Mouse (Mus musculus) R1 (cell line): ENCODE measurements at regions not wholly inside any gene's neighbourhood (a gene's known extent, or its start where the extent isn't known, plus 50 kb on each side); places are given as distances from the start of the nearest gene placed in this dataset.

Experiments
- DNase-seq: peaks from one replicate; pipeline ENCODE4 v3.0.0-alpha.2; 2018; ENCODE audit warnings: low read depth, low spot score

- DNase-seq, result no peak
These were observed 115.4 kb upstream of the Prmt6 start for GRCm38 (mm10) chr3:110366151-110366550.

- peak; percentile 20 for DNase-seq
These were observed 111.1 kb upstream of the Prmt6 start for GRCm38 (mm10) chr3:110361900-110362299.

- no peak for DNase-seq
These were observed 106.2 kb upstream of the Prmt6 start for GRCm38 (mm10) chr3:110356822-110357594.

DNA sequence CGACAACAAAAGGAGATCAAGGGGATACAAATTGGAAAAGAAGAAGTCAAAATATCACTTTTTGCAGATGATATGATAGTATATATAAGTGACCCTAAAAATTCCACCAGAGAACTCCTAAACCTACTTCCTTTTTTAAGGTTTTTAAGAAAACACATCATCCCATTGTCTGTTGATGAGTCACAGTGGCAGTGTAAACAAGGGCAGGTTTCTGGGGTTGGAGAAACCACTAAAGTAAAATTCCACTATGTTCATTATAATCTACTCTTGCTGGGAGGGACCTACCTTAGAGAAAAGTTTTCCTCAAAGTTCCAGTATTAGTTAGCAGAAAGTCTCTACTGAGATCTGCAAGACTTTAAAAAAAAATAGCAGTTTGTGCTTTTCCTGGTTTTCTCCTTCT is 102.9 kb upstream of the Prmt6 start:
- no peak for DNase-seq

GRCm38 (mm10) chr3:110350075-110350474 is 99.3 kb upstream of the Prmt6 start:
- DNase-seq, result no peak

DNA sequence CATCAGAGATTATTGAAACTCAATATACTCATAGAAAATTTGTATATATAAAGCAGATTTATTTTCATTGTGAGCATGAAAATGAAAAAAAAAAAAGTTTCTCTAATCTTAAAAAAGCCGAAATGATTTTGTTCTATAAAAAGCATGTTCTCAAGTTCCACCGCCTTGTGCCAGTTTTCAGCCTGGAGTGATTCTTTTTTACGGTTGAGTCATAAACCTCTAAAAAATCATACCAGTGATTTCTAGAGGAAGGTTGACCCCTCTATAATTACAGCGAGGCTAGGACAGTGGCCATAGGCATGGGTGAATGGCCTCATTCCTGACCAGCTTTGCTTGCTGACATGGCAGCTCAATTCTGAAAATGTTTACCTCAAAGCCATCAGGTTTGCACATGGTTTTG is 98.6 kb upstream of the Prmt6 start:
- DNase-seq, result no peak

GRCm38 (mm10) chr3:110344846-110345245 is 94.0 kb upstream of the Prmt6 start:
- DNase-seq, result peak; percentile 2

- DNase-seq, result no peak
These were observed 89.3 kb upstream of the Prmt6 start for GRCm38 (mm10) chr3:110340067-110340466.

DNA sequence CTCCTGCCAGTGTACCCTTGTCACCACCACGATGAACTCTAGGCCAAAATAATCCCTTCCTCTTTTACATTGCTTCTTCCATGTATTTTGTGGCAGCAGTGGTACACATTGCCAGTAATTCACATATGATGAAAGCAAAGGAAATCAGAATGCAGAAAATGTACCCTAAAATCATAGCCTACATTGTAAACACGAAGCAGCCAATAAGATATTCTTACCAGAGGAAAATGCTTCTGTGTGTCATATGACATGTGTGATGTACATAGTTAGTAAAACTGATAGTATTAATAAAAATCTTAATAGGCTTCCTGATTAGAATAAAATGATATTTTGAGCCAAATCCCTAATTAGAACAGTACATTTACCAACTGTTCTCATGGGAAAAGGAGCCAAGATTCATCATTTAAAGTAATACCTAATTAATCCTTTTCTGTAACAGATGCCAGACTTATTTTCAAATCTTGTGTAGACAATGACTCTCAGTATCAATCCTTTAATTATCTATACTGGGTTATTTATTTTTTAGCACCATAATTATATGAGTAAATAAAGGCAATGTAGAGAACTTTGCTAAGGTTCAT is 88.3 kb upstream of the Prmt6 start:
- DNase-seq, result no peak

DNA sequence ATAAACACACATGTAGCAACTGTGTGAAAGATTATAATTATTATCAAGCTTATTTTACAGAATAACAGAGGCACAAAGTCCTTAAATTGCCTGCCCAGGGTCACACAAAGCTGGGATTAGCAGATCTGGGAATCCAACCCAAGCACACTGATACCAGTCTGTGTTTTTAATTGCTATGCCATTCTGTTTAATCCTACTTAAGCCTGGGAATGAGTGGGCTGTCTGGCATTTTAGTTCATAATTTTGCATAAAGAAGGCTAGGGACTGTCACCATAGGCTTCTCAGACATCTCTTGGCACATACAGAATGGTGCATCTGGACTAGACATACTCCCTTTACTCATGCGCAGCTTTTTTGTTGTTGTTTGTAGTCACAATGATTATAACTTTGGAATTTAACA is 78.4 kb upstream of the Prmt6 start:
- no peak for DNase-seq

GRCm38 (mm10) chr3:110310270-110310669 is 59.5 kb upstream of the Prmt6 start:
- no peak for DNase-seq

- no peak for DNase-seq
These were observed 52.4 kb upstream of the Prmt6 start for GRCm38 (mm10) chr3:110303166-110303565.
